Mouse (Mus musculus): ENCODE results near the gene Myh9.

DNA sequence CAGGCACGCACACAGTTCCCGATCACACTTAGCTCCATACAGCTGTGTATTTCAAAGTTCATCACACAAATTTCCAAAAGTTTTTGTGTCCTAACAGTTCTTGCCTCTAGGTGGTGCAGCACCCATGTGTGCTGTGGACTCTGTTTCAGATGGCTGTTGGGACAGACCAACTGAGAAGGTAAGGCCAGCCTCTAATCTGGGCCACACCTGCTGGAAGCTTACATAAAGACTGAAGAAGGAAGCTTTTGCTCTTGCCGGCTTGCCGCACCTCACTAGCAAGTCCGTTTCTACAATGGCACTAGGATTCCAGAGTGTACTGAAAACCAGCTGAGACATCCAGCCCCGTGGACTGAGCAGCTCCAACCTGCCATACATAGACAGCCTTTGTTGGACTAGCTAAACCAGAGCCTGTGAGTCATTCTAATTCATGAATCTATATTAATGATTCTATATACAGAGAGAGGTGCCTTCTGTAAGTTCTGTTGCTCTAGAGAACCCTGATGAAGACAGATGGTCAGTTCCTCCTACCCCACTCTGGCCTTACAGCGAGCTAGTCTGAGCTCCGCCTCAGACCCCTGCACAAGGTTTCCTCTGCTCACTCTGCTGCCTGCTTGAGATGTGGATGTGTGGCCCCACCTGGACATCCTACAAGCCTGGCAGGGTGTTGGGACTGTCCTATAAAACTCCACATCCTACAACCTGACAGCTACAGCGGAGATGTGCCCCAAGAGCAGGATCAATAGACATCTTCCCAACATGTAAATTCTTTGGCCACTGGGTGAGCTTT lies 101.3 kb downstream of the Myh9 start:
- TF ChIP-seq MAFK (IDR thresholded peaks at IDR 0.05; ENCODE audit: insufficient read depth, low read depth, low read length): no peak
- no peak for TF ChIP-seq ZC3H11A (IDR thresholded peaks at IDR 0.05; ENCODE audit: borderline replicate concordance, low read depth, low read length)
- TF ChIP-seq ZNF384 (IDR thresholded peaks at IDR 0.05; ENCODE audit: low read depth, low read length): no peak
- TF ChIP-seq CHD2 (IDR thresholded peaks at IDR 0.05; ENCODE audit: low read depth, low read length): no peak

Measured in ES-E14 (cell line).